Mouse (Mus musculus): ENCODE data around the gene Atp5k.

Gene Atp5k

DNA sequence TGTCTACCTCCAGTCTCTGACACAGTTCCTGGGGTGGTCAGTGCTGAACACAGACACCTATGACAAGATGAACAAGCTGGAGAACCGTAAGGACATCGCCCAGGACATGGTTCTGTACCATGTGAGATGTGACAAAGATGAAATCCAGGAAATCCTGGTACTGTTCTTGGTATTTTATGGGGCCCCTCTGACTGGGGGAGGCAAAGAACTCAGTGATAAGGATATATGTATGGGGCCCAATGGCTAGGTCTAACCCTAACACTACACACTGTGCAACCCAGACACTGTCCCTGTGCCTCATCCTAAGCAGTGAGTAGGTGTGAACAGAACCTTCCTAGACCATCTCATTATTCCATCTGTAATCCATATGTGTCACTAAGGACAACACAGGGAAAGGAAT is 10.8 kb downstream of the Atp5k start:
- no peak for DNase-seq

DNA sequence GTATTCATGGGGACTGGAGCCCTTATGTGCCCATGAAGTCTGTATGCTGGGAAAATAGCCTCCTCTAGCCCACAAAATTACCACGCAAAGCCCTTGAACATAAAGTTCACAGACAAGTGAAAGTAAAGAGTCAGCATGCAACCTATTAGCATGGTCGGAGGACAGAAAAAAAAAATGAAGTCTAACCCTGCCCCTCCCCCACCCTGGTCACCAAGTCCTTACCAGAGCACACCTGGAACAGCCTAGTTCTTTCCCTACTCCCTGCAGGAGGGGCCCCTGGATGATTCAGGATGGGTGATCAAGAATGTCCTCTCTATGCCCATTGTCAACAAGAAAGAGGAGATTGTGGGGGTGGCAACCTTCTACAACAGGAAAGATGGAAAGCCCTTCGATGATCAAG is 11.5 kb downstream of the Atp5k start:
- DNase-seq, result no peak

DNA sequence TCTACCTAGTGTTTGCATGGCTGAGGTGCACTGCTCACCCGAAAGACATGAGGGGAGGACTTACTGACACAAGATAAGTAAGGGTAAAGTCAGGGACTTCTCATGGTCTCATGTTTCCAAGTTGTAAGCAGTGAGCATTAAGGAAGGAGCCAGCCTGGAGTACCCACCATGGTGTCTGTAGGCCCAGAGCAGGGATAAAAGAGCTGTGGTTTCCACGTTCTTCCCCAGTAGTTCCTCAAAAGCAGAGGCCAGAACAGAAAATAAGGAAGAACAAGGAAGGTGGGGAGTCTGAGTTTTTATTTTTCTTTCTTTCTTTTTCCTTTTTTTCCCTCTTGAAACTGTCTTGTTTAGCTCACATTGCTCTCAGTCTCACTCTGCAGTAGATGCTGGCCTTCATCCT is 19.5 kb downstream of the Atp5k start:
- no peak for DNase-seq

DNA sequence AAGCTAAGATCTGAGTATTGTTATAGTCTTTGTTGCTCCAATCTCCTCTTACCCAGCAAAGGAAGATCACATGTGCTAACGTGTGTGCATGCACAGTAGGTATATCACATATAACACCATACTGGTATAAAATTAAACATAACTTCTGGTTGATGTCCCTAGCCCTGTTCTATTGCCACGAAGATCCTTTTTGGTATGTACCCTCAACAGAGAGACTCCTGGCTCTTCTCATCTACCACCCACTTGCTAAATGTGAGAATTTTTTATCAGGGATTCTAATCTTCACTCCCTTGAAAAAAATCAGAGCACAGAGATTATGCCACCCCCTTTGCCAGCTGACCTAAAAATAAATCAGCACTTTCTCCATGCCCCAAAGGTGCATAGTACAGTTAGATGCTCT is 27.3 kb downstream of the Atp5k start:
- DNase-seq, result no peak

DNA sequence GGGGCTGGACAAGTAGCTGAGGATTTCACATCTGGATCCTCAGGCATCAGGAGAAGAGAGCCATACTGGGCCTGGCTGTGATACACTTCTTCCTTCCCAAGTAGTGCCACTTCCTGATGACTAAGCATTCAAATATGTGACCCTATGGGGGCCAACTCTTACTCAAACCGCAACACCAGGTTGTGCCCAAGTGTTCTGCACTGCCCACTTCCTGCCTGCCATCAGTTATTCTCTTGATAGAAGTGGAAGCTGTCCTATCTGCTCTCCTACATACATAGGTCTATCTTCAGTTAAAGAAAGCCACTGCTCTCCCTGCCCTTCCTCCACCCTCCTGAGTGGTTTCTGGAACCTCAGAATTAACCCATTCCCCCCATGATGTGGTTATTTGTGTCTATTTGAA is 28.8 kb downstream of the Atp5k start:
- no peak for DNase-seq

DNA sequence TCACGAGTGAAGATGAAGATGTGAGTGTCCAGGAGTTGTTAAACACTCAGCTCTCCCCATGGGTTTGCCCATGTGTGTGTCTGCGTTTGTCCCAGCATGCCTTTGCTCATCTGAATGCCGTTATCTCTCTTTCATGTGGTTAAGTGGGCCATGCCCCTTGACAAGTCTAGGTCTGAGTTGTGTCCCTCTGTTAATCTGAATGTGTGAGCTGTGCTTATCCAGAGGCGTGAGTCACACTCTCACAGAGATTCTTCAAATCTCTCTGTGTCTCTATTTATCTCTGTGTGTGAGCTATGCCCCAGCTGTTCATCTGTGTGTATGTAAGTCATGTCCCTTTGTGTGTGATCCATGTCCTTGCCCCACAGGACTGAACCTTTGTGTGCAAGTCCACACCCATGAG is 30.8 kb downstream of the Atp5k start:
- no peak for DNase-seq

DNA sequence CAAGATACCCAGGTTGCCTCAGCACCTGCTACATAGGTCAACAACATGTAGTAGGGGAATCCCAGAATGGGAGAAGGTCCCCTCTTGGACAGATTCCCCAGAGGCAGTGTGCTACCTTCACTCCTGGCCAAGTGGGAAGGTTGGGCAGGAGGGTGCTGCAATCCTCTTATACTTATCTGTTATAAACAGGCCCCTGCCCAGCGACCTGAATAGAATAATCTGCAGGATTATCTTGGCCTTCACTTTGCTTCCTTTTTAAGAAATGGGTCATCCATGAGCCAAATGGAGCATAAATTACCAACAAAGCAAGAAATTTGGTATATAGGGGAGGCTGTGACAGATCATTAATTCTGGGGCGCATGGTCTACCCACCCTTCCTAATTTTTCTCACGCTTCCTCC is 44.5 kb downstream of the Atp5k start:
- DNase-seq, result no peak

DNA sequence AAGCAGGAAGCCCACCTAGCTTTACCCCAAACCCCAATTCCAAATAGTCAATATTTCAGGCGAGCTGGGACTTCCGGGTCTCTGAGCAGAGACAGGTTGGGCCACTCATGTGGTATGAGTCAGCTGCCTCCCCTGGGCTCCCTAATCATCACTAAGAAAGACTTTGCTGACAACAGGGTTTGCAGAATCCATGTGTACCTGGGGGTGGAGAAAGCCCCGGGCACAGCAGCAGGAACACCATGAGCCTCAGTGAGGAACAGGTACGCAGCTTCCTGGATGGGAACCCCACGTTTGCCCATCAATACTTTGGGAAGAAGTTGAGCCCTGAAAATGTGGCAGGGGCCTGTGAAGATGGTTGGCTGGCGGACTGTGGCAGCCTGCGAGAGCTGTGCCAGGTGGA is 46.0 kb downstream of the Atp5k start, which contains the start of gene Pde6b:
Gene Pde6b (plus strand): TSS at position 191 of the 400 bp plus-strand sequence.
- DNase-seq, result no peak

DNA sequence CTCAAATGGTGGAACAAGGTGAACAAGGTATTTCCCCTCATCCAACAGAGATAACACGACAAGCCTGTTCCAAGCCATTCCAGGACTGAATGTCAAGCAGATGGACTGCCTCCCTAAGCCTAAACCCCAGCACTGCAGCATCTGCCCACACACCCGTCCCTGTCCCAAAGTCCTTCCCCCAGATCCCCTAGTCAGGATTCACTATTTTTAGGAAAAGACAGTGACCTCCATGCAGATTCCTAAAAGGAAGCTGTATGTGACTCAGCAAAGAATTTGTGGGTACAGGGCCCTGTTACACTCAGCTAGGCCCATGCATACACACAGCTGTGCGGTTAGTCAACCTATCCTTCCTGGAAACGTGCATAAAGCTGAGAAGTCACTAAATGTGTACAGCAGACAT is 47.8 kb downstream of the Atp5k start:
- no peak for DNase-seq

DNA sequence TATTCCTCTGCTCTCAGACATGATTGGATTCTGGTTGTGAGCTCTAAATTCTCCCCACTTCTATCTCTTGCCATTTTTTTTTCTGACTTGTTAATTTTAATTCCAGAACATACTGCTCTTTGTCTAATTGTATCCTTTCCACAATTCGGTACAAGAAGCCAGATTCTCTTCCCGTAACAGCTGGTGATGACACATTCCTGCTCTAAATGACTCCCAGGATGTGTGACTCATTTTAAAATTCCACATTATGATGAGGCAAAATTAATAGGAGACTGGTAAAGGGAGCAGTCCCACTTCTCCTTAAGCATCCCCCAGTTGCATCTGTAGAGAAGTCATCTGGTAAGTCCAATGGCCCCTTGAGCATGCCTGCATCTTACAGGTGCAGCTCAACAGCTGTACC is 48.6 kb downstream of the Atp5k start:
- DNase-seq, result no peak

Data from kidney, postnatal 25 days (tissue).